Mouse (Mus musculus) embryonic fibroblast, embryonic 13.5 days (primary cell): Measurements from ENCODE around the gene 4930518I15Rik.

Source experiments
- CTCF ChIP-seq: IDR thresholded peaks from 2 replicates; pipeline ENCODE4 v1.5.1; 2011; ENCODE audit warnings: mild to moderate bottlenecking, control low read depth, low read length, moderate library complexity, borderline replicate concordance; ENCODE audit not compliant: insufficient read depth
- POLR2A ChIP-seq: IDR thresholded peaks from 2 replicates; pipeline ENCODE4 v1.6.1; 2011; ENCODE audit warnings: low read depth, mild to moderate bottlenecking, control low read depth, low read length, moderate library complexity

GRCm38 (mm10) chr2:156898374-156898773, 40.6 kb upstream of the 4930518I15Rik start:
- TF ChIP-seq CTCF (no peak), POLR2A (no peak)
